Mouse (Mus musculus) lung, postnatal 0 days (tissue): ENCODE data around the gene Kars.

Experiments used
- CTCF ChIP-seq: IDR thresholded peaks from 2 replicates; pipeline ENCODE4 v1.5.1; 2016; ENCODE audit warnings: antibody characterized with exemption, mild to moderate bottlenecking
- EP300 ChIP-seq: IDR thresholded peaks from 2 replicates; pipeline ENCODE4 v1.6.1; 2016; ENCODE audit warnings: antibody characterized with exemption, mild to moderate bottlenecking, control low read depth

DNA sequence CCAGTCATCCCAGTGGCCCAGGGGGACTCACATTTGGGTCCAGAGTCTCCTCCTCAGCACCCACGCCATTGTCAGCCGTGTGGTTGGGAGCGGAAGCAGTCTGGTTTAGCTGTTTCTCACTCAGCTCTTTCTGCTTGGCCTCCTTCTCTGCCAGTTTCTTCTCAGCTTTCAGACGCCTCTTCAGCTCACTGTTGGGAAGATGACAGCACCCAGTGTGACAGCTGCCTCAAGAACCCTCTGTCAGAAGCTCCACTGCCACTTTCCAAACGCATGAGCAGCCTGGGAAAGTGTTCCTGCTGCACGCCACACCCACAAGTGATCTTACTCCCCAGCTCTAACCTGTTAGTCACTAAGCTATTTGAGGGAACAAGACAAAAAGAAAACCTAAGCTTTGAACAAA, 5.5 kb downstream of the Kars start:
- TF ChIP-seq CTCF (no peak), EP300 (no peak)
